Mouse (Mus musculus): ENCODE measurements around the gene Spty2d1. TPM values are rescaled to one million over a fixed set of nuclear protein-coding genes. Genes with fewer than 3 reads are reported as not detected.
A peak's percentile ranks its signal among the peaks of the same experiment; 100 is the strongest.
"Not testable (repeated sequence)": the region's sequence is repeated elsewhere in the genome, so short reads cannot be mapped to it uniquely, and the experiment has no call there.

The Spty2d1 gene
- polyA plus RNA-seq, 1 experiment from 2014 or later, result 15.7 TPM

- not testable (repeated sequence) for H3K4me3 ChIP-seq (ENCODE audit: low read length); H3K4me2 ChIP-seq (replicated peaks; ENCODE audit: low read depth, low read length); H3K9ac ChIP-seq (ENCODE audit: low read depth, low read length); H3K27me3 ChIP-seq (ENCODE audit: control insufficient read depth, insufficient read depth, low read length); H3K9me3 ChIP-seq (ENCODE audit: control insufficient read depth, low read length); H3K27ac ChIP-seq (ENCODE audit: low read depth, low read length); ATAC-seq (ENCODE audit: low FRiP score, low TSS enrichment); H3K4me1 ChIP-seq (ENCODE audit: control insufficient read depth, insufficient read depth, low read length)
- H3K36me3 ChIP-seq (ENCODE audit: control insufficient read depth, insufficient read depth, low read length), result peaks cover 38% of the 10 kb centered on the region
- 81% methylated on average over 4 of the region's 4 CpGs for WGBS
Observed at GRCm38 (mm10) chr7:46989387-46989786, 18.8 kb downstream of the Spty2d1 start.

GRCm38 (mm10) chr7:46987073-46987472 lies 21.1 kb downstream of the Spty2d1 start:
- Histone ChIP-seq H3K4me3 (ENCODE audit: low read length) (no peak overlapping the region), H3K27ac (ENCODE audit: low read depth, low read length) (no peak overlapping the region), H3K9ac (ENCODE audit: low read depth, low read length) (no peak overlapping the region), H3K4me1 (ENCODE audit: control insufficient read depth, insufficient read depth, low read length) (0 out of 2 replicates have a peak, but pooled peaks cover 10% of the 10 kb centered on the region), H3K36me3 (ENCODE audit: control insufficient read depth, insufficient read depth, low read length) (peaks cover 16% of the 10 kb centered on the region), H3K27me3 (ENCODE audit: control insufficient read depth, insufficient read depth, low read length) (no peaks in the 10 kb centered on the region), H3K4me2 (replicated peaks; ENCODE audit: low read depth, low read length) (no peak overlapping the region), H3K9me3 (ENCODE audit: control insufficient read depth, low read length) (no peaks in the 10 kb centered on the region)
- WGBS, result 43% methylated on average over 2 of the region's 2 CpGs
- peak; percentile 64 for ATAC-seq (ENCODE audit: low FRiP score, low TSS enrichment)

GRCm38 (mm10) chr7:46986646-46987045 lies 21.6 kb downstream of the Spty2d1 start:
- WGBS, result 34% methylated on average over 5 of the region's 5 CpGs
- Histone ChIP-seq H3K27me3 (ENCODE audit: control insufficient read depth, insufficient read depth, low read length) (no peaks in the 10 kb centered on the region), H3K4me2 (replicated peaks; ENCODE audit: low read depth, low read length) (no peak overlapping the region), H3K4me1 (ENCODE audit: control insufficient read depth, insufficient read depth, low read length) (0 out of 2 replicates have a peak, but pooled peaks cover 10% of the 10 kb centered on the region), H3K4me3 (ENCODE audit: low read length) (no peak overlapping the region), H3K9ac (ENCODE audit: low read depth, low read length) (no peak overlapping the region), H3K27ac (ENCODE audit: low read depth, low read length) (no peak overlapping the region), H3K36me3 (ENCODE audit: control insufficient read depth, insufficient read depth, low read length) (peaks cover 12% of the 10 kb centered on the region; the same call in 1 of the 2 replicates), H3K9me3 (ENCODE audit: control insufficient read depth, low read length) (no peaks in the 10 kb centered on the region)
- peak; percentile 60; the same call in 1 of the 2 replicates for ATAC-seq (ENCODE audit: low FRiP score, low TSS enrichment)

GRCm38 (mm10) chr7:46985718-46986505 lies 22.3 kb downstream of the Spty2d1 start:
- Histone ChIP-seq H3K9ac (ENCODE audit: low read depth, low read length) (no peak overlapping the region), H3K4me2 (replicated peaks; ENCODE audit: low read depth, low read length) (no peak overlapping the region), H3K27me3 (ENCODE audit: control insufficient read depth, insufficient read depth, low read length) (no peaks in the 10 kb centered on the region), H3K36me3 (ENCODE audit: control insufficient read depth, insufficient read depth, low read length) (peaks cover 8% of the 10 kb centered on the region; the same call in 1 of the 2 replicates), H3K4me3 (ENCODE audit: low read length) (no peak overlapping the region), H3K27ac (ENCODE audit: low read depth, low read length) (no peak overlapping the region), H3K4me1 (ENCODE audit: control insufficient read depth, insufficient read depth, low read length) (0 out of 2 replicates have a peak, but pooled peaks cover 10% of the 10 kb centered on the region), H3K9me3 (ENCODE audit: control insufficient read depth, low read length) (no peaks in the 10 kb centered on the region)
- 46% methylated on average over 8 of the region's 8 CpGs for whole genome bisulfite sequencing
- no peak for ATAC-seq (ENCODE audit: low FRiP score, low TSS enrichment)

- Histone ChIP-seq H3K27me3 (ENCODE audit: control insufficient read depth, insufficient read depth, low read length) (no peaks in the 10 kb centered on the region), H3K4me2 (replicated peaks; ENCODE audit: low read depth, low read length) (no peak within 1 kb of the TSS), H3K4me3 (ENCODE audit: low read length) (no peak within 1 kb of the TSS), H3K36me3 (ENCODE audit: control insufficient read depth, insufficient read depth, low read length) (no peaks in the 10 kb centered on the region), H3K9me3 (ENCODE audit: control insufficient read depth, low read length) (no peaks in the 10 kb centered on the region), H3K27ac (ENCODE audit: low read depth, low read length) (no peak within 1 kb of the TSS), H3K9ac (ENCODE audit: low read depth, low read length) (no peak within 1 kb of the TSS), H3K4me1 (ENCODE audit: control insufficient read depth, insufficient read depth, low read length) (0 out of 2 replicates have a peak, but pooled peaks cover 10% of the 10 kb centered on the region)
- ATAC-seq (ENCODE audit: low FRiP score, low TSS enrichment), result no peak
- WGBS, result 95% methylated on average over 3 of the region's 3 CpGs
Observed at GRCm38 (mm10) chr7:46983280-46983679, 24.9 kb downstream of the Spty2d1 start, which contains the start of gene Gm9999. Gene Gm9999, plus strand, starts transcription at chr7:46983580.

- peaks cover 4% of the 10 kb centered on the region; the same call in 1 of the 2 replicates for H3K9me3 ChIP-seq (ENCODE audit: control insufficient read depth, low read length)
- H3K9ac ChIP-seq (ENCODE audit: low read depth, low read length), result no peak overlapping the region
- H3K4me3 ChIP-seq (ENCODE audit: low read length), result no peak overlapping the region
- H3K27ac ChIP-seq (ENCODE audit: low read depth, low read length), result no peak overlapping the region
- ATAC-seq (ENCODE audit: low FRiP score, low TSS enrichment), result no peak
- H3K27me3 ChIP-seq (ENCODE audit: control insufficient read depth, insufficient read depth, low read length), result no peaks in the 10 kb centered on the region
- no peak overlapping the region for H3K4me2 ChIP-seq (replicated peaks; ENCODE audit: low read depth, low read length)
- WGBS, result 93% methylated on average over 11 of the region's 11 CpGs
- H3K4me1 ChIP-seq (ENCODE audit: control insufficient read depth, insufficient read depth, low read length), result no peaks in the 10 kb centered on the region
- H3K36me3 ChIP-seq (ENCODE audit: control insufficient read depth, insufficient read depth, low read length), result no peaks in the 10 kb centered on the region
Observed at GRCm38 (mm10) chr7:46975456-46975855, 32.8 kb downstream of the Spty2d1 start.

- no peak overlapping the region for H3K4me2 ChIP-seq (replicated peaks; ENCODE audit: low read depth, low read length)
- no peak for ATAC-seq (ENCODE audit: low FRiP score, low TSS enrichment)
- no peak overlapping the region for H3K4me3 ChIP-seq (ENCODE audit: low read length)
- H3K27ac ChIP-seq (ENCODE audit: low read depth, low read length), result no peak overlapping the region
- H3K27me3 ChIP-seq (ENCODE audit: control insufficient read depth, insufficient read depth, low read length), result no peaks in the 10 kb centered on the region
- H3K4me1 ChIP-seq (ENCODE audit: control insufficient read depth, insufficient read depth, low read length), result no peaks in the 10 kb centered on the region
- 96% methylated on average over 4 of the region's 4 CpGs for WGBS
- peaks cover 4% of the 10 kb centered on the region; the same call in 1 of the 2 replicates for H3K9me3 ChIP-seq (ENCODE audit: control insufficient read depth, low read length)
- no peaks in the 10 kb centered on the region for H3K36me3 ChIP-seq (ENCODE audit: control insufficient read depth, insufficient read depth, low read length)
- H3K9ac ChIP-seq (ENCODE audit: low read depth, low read length), result no peak overlapping the region
Observed at GRCm38 (mm10) chr7:46974648-46975047, 33.6 kb downstream of the Spty2d1 start.

GRCm38 (mm10) chr7:46969898-46970297 lies 38.3 kb downstream of the Spty2d1 start:
- Histone ChIP-seq H3K27ac (ENCODE audit: low read depth, low read length) (no peak overlapping the region), H3K4me1 (ENCODE audit: control insufficient read depth, insufficient read depth, low read length) (no peaks in the 10 kb centered on the region), H3K9ac (ENCODE audit: low read depth, low read length) (no peak overlapping the region), H3K36me3 (ENCODE audit: control insufficient read depth, insufficient read depth, low read length) (no peaks in the 10 kb centered on the region), H3K27me3 (ENCODE audit: control insufficient read depth, insufficient read depth, low read length) (no peaks in the 10 kb centered on the region), H3K4me3 (ENCODE audit: low read length) (no peak overlapping the region), H3K9me3 (ENCODE audit: control insufficient read depth, low read length) (peaks cover 4% of the 10 kb centered on the region; the same call in 1 of the 2 replicates), H3K4me2 (replicated peaks; ENCODE audit: low read depth, low read length) (no peak overlapping the region)
- 87% methylated on average over 4 of the region's 4 CpGs for WGBS
- no peak for ATAC-seq (ENCODE audit: low FRiP score, low TSS enrichment)

- Histone ChIP-seq H3K36me3 (ENCODE audit: control insufficient read depth, insufficient read depth, low read length) (no peaks in the 10 kb centered on the region), H3K27ac (ENCODE audit: low read depth, low read length) (no peak overlapping the region), H3K4me1 (ENCODE audit: control insufficient read depth, insufficient read depth, low read length) (no peaks in the 10 kb centered on the region), H3K27me3 (ENCODE audit: control insufficient read depth, insufficient read depth, low read length) (no peaks in the 10 kb centered on the region; the same call in 1 of the 2 replicates), H3K4me2 (replicated peaks; ENCODE audit: low read depth, low read length) (no peak overlapping the region), H3K9ac (ENCODE audit: low read depth, low read length) (no peak overlapping the region), H3K4me3 (ENCODE audit: low read length) (no peak overlapping the region), H3K9me3 (ENCODE audit: control insufficient read depth, low read length) (no peaks in the 10 kb centered on the region)
- no peak for ATAC-seq (ENCODE audit: low FRiP score, low TSS enrichment)
- 83% methylated on average over 7 of the region's 7 CpGs for WGBS
Observed at GRCm38 (mm10) chr7:46964070-46964469, 44.1 kb downstream of the Spty2d1 start.

All from kidney, embryonic 14.5 days (tissue).